Mouse (Mus musculus) hindbrain, embryonic 14.5 days (tissue): ENCODE measurements around the gene Gas7. TPM values are rescaled to one million over a fixed set of nuclear protein-coding genes. Genes with fewer than 3 reads are reported as not detected.

Experiments
- ATAC-seq: fragments of 200-750 bp; cut with Nextera tagmentation; 2 replicates; pipeline ENCODE4 v1.8.0; 2017; ENCODE audit warnings: moderate number of reproducible peaks, mild to moderate bottlenecking, moderate TSS enrichment, moderate library complexity; ENCODE audit not compliant: low FRiP score
- DNase-seq: peaks from one replicate; pipeline ENCODE4 v3.0.0-alpha.2; 2015; ENCODE audit warnings: low spot score
- H3K27ac ChIP-seq: fragments of 300-500 bp; sonication (generic); 2 replicates; pipeline ENCODE4 v1.5.1; 2014; ENCODE audit warnings: mild to moderate bottlenecking, moderate library complexity
- H3K27me3 ChIP-seq: fragments of 300-500 bp; sonication (generic); 2 replicates; pipeline ENCODE4 v1.6.1; 2014; ENCODE audit warnings: mild to moderate bottlenecking, low read length, mixed read lengths; ENCODE audit not compliant: control insufficient read depth, insufficient read depth
- H3K36me3 ChIP-seq: fragments of 300-500 bp; sonication (generic); replicated peaks from 2 replicates; pipeline ENCODE4 v1.6.1; 2014; ENCODE audit not compliant: control insufficient read depth, insufficient read depth
- H3K4me1 ChIP-seq: fragments of 300-500 bp; sonication (generic); replicated peaks from 2 replicates; pipeline ENCODE4 v1.6.1; 2014; ENCODE audit warnings: antibody characterized with exemption, low read length, mixed read lengths; ENCODE audit not compliant: control insufficient read depth, insufficient read depth
- H3K4me2 ChIP-seq: fragments of 300-500 bp; sonication (generic); replicated peaks from 2 replicates; pipeline ENCODE4 v1.6.1; 2014; ENCODE audit warnings: mild to moderate bottlenecking, moderate library complexity
- H3K4me3 ChIP-seq: fragments of 300-500 bp; sonication (generic); replicated peaks from 2 replicates; pipeline ENCODE4 v1.5.1; 2014; ENCODE audit warnings: mild to moderate bottlenecking, low read length
- H3K9ac ChIP-seq: fragments of 300-500 bp; sonication (generic); 2 replicates; pipeline ENCODE4 v1.6.1; 2014
- H3K9me3 ChIP-seq: fragments of 300-500 bp; sonication (generic); 2 replicates; pipeline ENCODE4 v1.6.1; 2016; ENCODE audit warnings: low read length; ENCODE audit not compliant: control insufficient read depth
- WGBS: fragments of 180-500 bp; shearing (Covaris S2); extraction: QIAGEN DNeasy Blood & Tissue Kit; methylation state at CpG from one replicate; pipeline ENCODE4 v1.1.7; 2014; 5-methylcytosine and 5-hydroxymethylcytosine counted together
- polyA plus RNA-seq: library from polyadenylated mRNA; unstranded; fragments of >200 nt; fragmentation: Nextera tagmentation; extraction: Ambion mirVana; gene quantifications from 2 replicates; pipeline ENCODE4 v1.2.1, GENCODE M21; 2014

The Gas7 gene
- polyA plus RNA-seq, 1 experiment from 2014 or later = 19.4 TPM

DNA sequence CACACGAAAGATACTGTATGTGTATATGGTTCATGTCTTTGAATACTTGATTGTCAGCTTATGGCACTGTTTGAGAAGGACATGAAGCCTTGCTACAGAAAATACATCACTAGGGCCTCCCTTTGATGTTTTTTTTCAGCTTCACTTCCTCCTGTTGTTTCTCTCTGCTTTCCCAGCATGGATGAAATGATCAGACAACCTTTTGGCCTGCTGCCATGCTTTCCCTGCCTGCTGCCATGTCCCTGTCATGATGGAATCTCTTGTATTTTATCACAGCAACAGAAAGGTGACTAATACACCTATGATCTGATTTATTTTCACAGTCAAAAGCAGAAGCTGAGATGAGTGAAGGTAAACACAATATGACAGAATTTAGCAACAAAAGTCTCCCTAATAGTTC is 278.5 kb downstream of the Gas7 start:
- DNase-seq (no peak), ATAC-seq (no peak)
- Histone ChIP-seq H3K9ac (no peak overlapping the region), H3K27ac (no peak overlapping the region), H3K4me1 (no peaks in the 10 kb centered on the region), H3K27me3 (no peaks in the 10 kb centered on the region), H3K4me2 (no peak overlapping the region), H3K36me3 (no peaks in the 10 kb centered on the region), H3K9me3 (no peaks in the 10 kb centered on the region), H3K4me3 (no peak overlapping the region)
- WGBS = 82% methylated on average over 1 of the region's 1 CpGs

DNA sequence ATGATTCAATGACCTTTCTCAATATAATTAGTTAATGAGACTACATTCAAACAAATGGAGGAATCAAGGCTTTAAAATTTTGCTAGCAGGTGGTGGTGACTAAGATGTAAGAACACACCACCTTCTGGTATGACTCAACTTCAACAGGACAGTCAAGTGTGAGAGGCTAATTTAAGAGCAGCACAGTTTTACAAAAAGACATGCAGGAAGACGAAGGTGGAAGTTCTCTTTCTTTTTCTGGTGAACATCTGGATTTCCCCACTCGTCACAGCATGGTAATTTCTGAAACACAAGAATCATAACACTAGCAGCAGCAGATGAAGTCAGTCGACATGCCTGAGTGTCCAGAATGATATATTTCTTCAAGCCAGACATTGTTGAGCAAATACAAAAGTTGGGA is 279.4 kb downstream of the Gas7 start:
- no peak overlapping the region for H3K4me2 ChIP-seq
- no peaks in the 10 kb centered on the region for H3K36me3 ChIP-seq
- no peaks in the 10 kb centered on the region for H3K27me3 ChIP-seq
- no peak for DNase-seq
- no peak for ATAC-seq
- no peak overlapping the region for H3K27ac ChIP-seq
- no peaks in the 10 kb centered on the region for H3K4me1 ChIP-seq
- no peak overlapping the region for H3K9ac ChIP-seq
- no peak overlapping the region for H3K4me3 ChIP-seq
- no peaks in the 10 kb centered on the region for H3K9me3 ChIP-seq
- WGBS = 87% methylated on average over 3 of the region's 3 CpGs

DNA sequence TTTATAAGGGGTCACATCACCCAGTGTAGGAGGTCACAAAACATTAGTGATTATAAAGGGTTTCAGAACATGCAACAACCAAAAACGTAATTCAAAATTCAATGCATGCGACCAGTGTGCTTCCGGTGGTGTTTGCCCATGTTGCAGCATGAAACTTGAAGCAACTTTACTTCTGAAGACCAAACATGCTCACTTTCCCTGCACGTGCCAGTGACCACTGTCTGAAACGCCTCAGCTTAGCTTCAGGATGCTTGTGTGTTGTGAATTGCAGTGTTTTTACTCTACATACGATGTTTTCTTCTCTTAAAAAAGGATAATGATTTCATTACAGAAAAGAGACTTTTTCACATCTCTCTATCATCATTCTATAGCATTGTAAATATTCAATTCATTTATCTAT is 283.1 kb downstream of the Gas7 start:
- H3K9ac ChIP-seq = no peak overlapping the region

More for the DNA sequence above, 283.1 kb downstream of the Gas7 start:
- H3K36me3 ChIP-seq = no peaks in the 10 kb centered on the region
- H3K4me2 ChIP-seq = no peak overlapping the region
- no peaks in the 10 kb centered on the region for H3K4me1 ChIP-seq
- H3K9me3 ChIP-seq = no peaks in the 10 kb centered on the region
- no peak overlapping the region for H3K27ac ChIP-seq
- DNase-seq (no peak), ATAC-seq (no peak)
- 88% methylated on average over 6 of the region's 6 CpGs for WGBS
- no peaks in the 10 kb centered on the region for H3K27me3 ChIP-seq
- no peak overlapping the region for H3K4me3 ChIP-seq

Other genes starting within 250 kb of the Gas7 start
- gene Myh4, start 217.4 kb upstream of the Gas7 start, polyA plus RNA-seq = not detected in 2 replicates
- 0.72 and 1.1 TPM in 2 replicates for gene Myh8, start 178.3 kb upstream of the Gas7 start, polyA plus RNA-seq
- gene Myh13, start 133.8 kb upstream of the Gas7 start, polyA plus RNA-seq = 0.13 and 0.70 TPM in 2 replicates
- gene Rcvrn, start 239.9 kb downstream of the Gas7 start, polyA plus RNA-seq = not detected in 2 replicates